Mouse (Mus musculus) lung, embryonic 16.5 days (tissue): Measurements from ENCODE around the gene Lyplal1. TPM values are rescaled to one million over a fixed set of nuclear protein-coding genes. Genes with fewer than 3 reads are reported as not detected.
A peak's percentile ranks its signal among the peaks of the same experiment; 100 is the strongest.

Experiments
- ATAC-seq: fragments of 200-750 bp; cut with Nextera tagmentation; 2 replicates; pipeline ENCODE4 v1.8.0; 2017; ENCODE audit warnings: low read depth, mild to moderate bottlenecking, moderate library complexity
- H3K27ac ChIP-seq: fragments of 300-500 bp; sonication (generic); 2 replicates; pipeline ENCODE4 v1.5.1; 2014; ENCODE audit warnings: mild to moderate bottlenecking, control low read depth, low read length
- H3K27me3 ChIP-seq: fragments of 300-500 bp; sonication (generic); 2 replicates; pipeline ENCODE4 v1.6.1; 2014; ENCODE audit warnings: low read depth, low read length, mixed read lengths; ENCODE audit not compliant: control insufficient read depth, insufficient read depth
- H3K36me3 ChIP-seq: fragments of 300-500 bp; sonication (generic); 2 replicates; pipeline ENCODE4 v1.6.1; 2014; ENCODE audit warnings: low read length; ENCODE audit not compliant: control insufficient read depth, insufficient read depth
- H3K4me1 ChIP-seq: fragments of 300-500 bp; sonication (generic); replicated peaks from 2 replicates; pipeline ENCODE4 v1.6.1; 2014; ENCODE audit warnings: low read length, mixed read lengths; ENCODE audit not compliant: control insufficient read depth, insufficient read depth
- H3K4me2 ChIP-seq: fragments of 300-500 bp; sonication (generic); 2 replicates; pipeline ENCODE4 v1.6.1; 2014; ENCODE audit warnings: low read depth, low read length, control low read depth
- H3K4me3 ChIP-seq: fragments of 300-500 bp; sonication (generic); 2 replicates; pipeline ENCODE4 v1.5.1; 2014; ENCODE audit warnings: mild to moderate bottlenecking, low read length, control low read depth
- H3K9ac ChIP-seq: fragments of 300-500 bp; sonication (generic); 2 replicates; pipeline ENCODE4 v1.6.1; 2014; ENCODE audit warnings: low read length, control low read depth
- H3K9me3 ChIP-seq: fragments of 300-500 bp; sonication (generic); 2 replicates; pipeline ENCODE4 v1.6.1; 2016; ENCODE audit warnings: low read length; ENCODE audit not compliant: control insufficient read depth
- WGBS: fragments of 180-500 bp; shearing (Covaris S2); extraction: QIAGEN DNeasy Blood & Tissue Kit; methylation state at CpG from one replicate; pipeline ENCODE4 v1.1.7; 2014; 5-methylcytosine and 5-hydroxymethylcytosine counted together
- polyA plus RNA-seq: library from polyadenylated mRNA; unstranded; fragments of >200 nt; fragmentation: Nextera tagmentation; extraction: Ambion mirVana; gene quantifications from 2 replicates; pipeline ENCODE4 v1.2.1, GENCODE M21; 2015

Gene Lyplal1
- polyA plus RNA-seq = 26.8 and 34.3 TPM in 2 replicates

- peak within 1 kb of the TSS; percentile 92 for H3K9ac ChIP-seq
- no peaks in the 10 kb centered on the region for H3K27me3 ChIP-seq
- H3K4me2 ChIP-seq = peak within 1 kb of the TSS; percentile 90
- H3K27ac ChIP-seq = peak within 1 kb of the TSS; percentile 69
- peaks cover 6% of the 10 kb centered on the region for H3K4me1 ChIP-seq
- H3K36me3 ChIP-seq = no peaks in the 10 kb centered on the region
- peak within 1 kb of the TSS; percentile 83 for H3K4me3 ChIP-seq
- H3K9me3 ChIP-seq = no peaks in the 10 kb centered on the region
- peak; percentile 92 for ATAC-seq
- WGBS = 2% methylated on average over 44 of the region's 44 CpGs
Measured at GRCm38 (mm10) chr1:186116701-186117488, at the start of gene Lyplal1. TSS of gene Lyplal1 (minus strand) at chr1:186117310.

GRCm38 (mm10) chr1:186163616-186164015 lies 46.5 kb upstream of the Lyplal1 start:
- no peaks in the 10 kb centered on the region for H3K9me3 ChIP-seq
- no peaks in the 10 kb centered on the region for H3K4me1 ChIP-seq
- H3K4me3 ChIP-seq = no peak overlapping the region
- no peaks in the 10 kb centered on the region for H3K27me3 ChIP-seq
- no peak overlapping the region for H3K9ac ChIP-seq
- no peak overlapping the region for H3K4me2 ChIP-seq
- 38% methylated on average over 2 of the region's 2 CpGs for WGBS
- no peaks in the 10 kb centered on the region for H3K36me3 ChIP-seq
- ATAC-seq = no peak
- no peak overlapping the region for H3K27ac ChIP-seq

GRCm38 (mm10) chr1:186163206-186163605 lies 46.1 kb upstream of the Lyplal1 start:
- no peaks in the 10 kb centered on the region for H3K4me1 ChIP-seq
- H3K9ac ChIP-seq = no peak overlapping the region
- no peaks in the 10 kb centered on the region for H3K27me3 ChIP-seq
- H3K4me3 ChIP-seq = no peak overlapping the region
- 51% methylated on average over 12 of the region's 12 CpGs for WGBS
- ATAC-seq = no peak
- no peak overlapping the region for H3K27ac ChIP-seq
- H3K36me3 ChIP-seq = no peaks in the 10 kb centered on the region
- H3K4me2 ChIP-seq = no peak overlapping the region
- no peaks in the 10 kb centered on the region for H3K9me3 ChIP-seq

GRCm38 (mm10) chr1:186150376-186150775 lies 33.3 kb upstream of the Lyplal1 start:
- H3K9me3 ChIP-seq = no peaks in the 10 kb centered on the region
- 86% methylated on average over 5 of the region's 5 CpGs for WGBS
- no peak overlapping the region for H3K4me2 ChIP-seq
- H3K9ac ChIP-seq = no peak overlapping the region
- H3K36me3 ChIP-seq = no peaks in the 10 kb centered on the region
- H3K27ac ChIP-seq = no peak overlapping the region
- no peak for ATAC-seq
- no peaks in the 10 kb centered on the region for H3K27me3 ChIP-seq
- 0 out of 2 replicates have a peak, but pooled peaks cover under 1% of the 10 kb centered on the region for H3K4me1 ChIP-seq
- no peak overlapping the region for H3K4me3 ChIP-seq

GRCm38 (mm10) chr1:186145444-186145843 lies 28.3 kb upstream of the Lyplal1 start:
- ATAC-seq = peak; percentile 83
- Histone ChIP-seq H3K4me2 (peak overlapping the region; percentile 48), H3K27me3 (no peaks in the 10 kb centered on the region), H3K4me1 (0 out of 2 replicates have a peak, but pooled peaks cover 6% of the 10 kb centered on the region), H3K36me3 (no peaks in the 10 kb centered on the region), H3K27ac (peak overlapping the region; percentile 77), H3K9ac (peak overlapping the region; percentile 46; the same call in 1 of the 2 replicates), H3K9me3 (no peaks in the 10 kb centered on the region), H3K4me3 (peak overlapping the region; percentile 9; the same call in 1 of the 2 replicates)
- 8% methylated on average over 6 of the region's 6 CpGs for WGBS

- no peaks in the 10 kb centered on the region for H3K27me3 ChIP-seq
- 84% methylated on average over 2 of the region's 2 CpGs for WGBS
- no peak for ATAC-seq
- H3K27ac ChIP-seq = no peak overlapping the region
- H3K9me3 ChIP-seq = no peaks in the 10 kb centered on the region
- H3K4me2 ChIP-seq = no peak overlapping the region
- H3K9ac ChIP-seq = no peak overlapping the region
- peaks cover 34% of the 10 kb centered on the region for H3K4me1 ChIP-seq
- no peaks in the 10 kb centered on the region for H3K36me3 ChIP-seq
- H3K4me3 ChIP-seq = no peak overlapping the region
Measured at GRCm38 (mm10) chr1:186140191-186140590, 23.1 kb upstream of the Lyplal1 start.

GRCm38 (mm10) chr1:186137873-186138272 lies 20.8 kb upstream of the Lyplal1 start:
- H3K4me2 ChIP-seq = peak overlapping the region; percentile 35; the same call in 1 of the 2 replicates
- peaks cover 30% of the 10 kb centered on the region for H3K4me1 ChIP-seq
- WGBS = 18% methylated on average over 12 of the region's 12 CpGs
- peak overlapping the region; percentile 92 for H3K27ac ChIP-seq
- H3K36me3 ChIP-seq = no peaks in the 10 kb centered on the region
- H3K9me3 ChIP-seq = no peaks in the 10 kb centered on the region
- peak; percentile 89 for ATAC-seq
- H3K27me3 ChIP-seq = no peaks in the 10 kb centered on the region
- H3K4me3 ChIP-seq = no peak overlapping the region
- H3K9ac ChIP-seq = peak overlapping the region; percentile 27; the same call in 1 of the 2 replicates

- H3K36me3 ChIP-seq = no peaks in the 10 kb centered on the region
- peaks cover 30% of the 10 kb centered on the region for H3K4me1 ChIP-seq
- H3K27me3 ChIP-seq = no peaks in the 10 kb centered on the region
- ATAC-seq = no peak
- H3K27ac ChIP-seq = peak overlapping the region; percentile 92; the same call in 1 of the 2 replicates
- H3K4me2 ChIP-seq = no peak overlapping the region
- no peaks in the 10 kb centered on the region for H3K9me3 ChIP-seq
- 61% methylated on average over 6 of the region's 6 CpGs for WGBS
- no peak overlapping the region for H3K9ac ChIP-seq
- no peak overlapping the region for H3K4me3 ChIP-seq
Measured at GRCm38 (mm10) chr1:186136636-186137380, 19.7 kb upstream of the Lyplal1 start.

- 91% methylated on average over 3 of the region's 3 CpGs for WGBS
- H3K4me2 ChIP-seq = no peak overlapping the region
- no peaks in the 10 kb centered on the region for H3K36me3 ChIP-seq
- H3K4me3 ChIP-seq = no peak overlapping the region
- ATAC-seq = no peak
- H3K9me3 ChIP-seq = no peaks in the 10 kb centered on the region
- no peaks in the 10 kb centered on the region for H3K27me3 ChIP-seq
- peaks cover 7% of the 10 kb centered on the region for H3K4me1 ChIP-seq
- H3K9ac ChIP-seq = no peak overlapping the region
- no peak overlapping the region for H3K27ac ChIP-seq
Measured at GRCm38 (mm10) chr1:186131465-186131864, 14.4 kb upstream of the Lyplal1 start.
